Mouse (Mus musculus) testis, adult 2 months (tissue): ENCODE data around the gene Nrg3.

ENCODE experiments used
- CTCF ChIP-seq: fragments of 200-500 bp; IDR thresholded peaks from 2 replicates; pipeline ENCODE4 v1.5.1; 2012; ENCODE audit warnings: low read depth, mild to moderate bottlenecking, inconsistent platforms, low read length, moderate library complexity; ENCODE audit not compliant: control insufficient read depth, insufficient read depth, insufficient replicate concordance
- POLR2A ChIP-seq: fragments of 200-500 bp; IDR thresholded peaks from 2 replicates; pipeline ENCODE4 v1.6.1; 2012; ENCODE audit warnings: low read depth, mild to moderate bottlenecking, inconsistent platforms, low read length, moderate library complexity; ENCODE audit not compliant: control insufficient read depth

DNA sequence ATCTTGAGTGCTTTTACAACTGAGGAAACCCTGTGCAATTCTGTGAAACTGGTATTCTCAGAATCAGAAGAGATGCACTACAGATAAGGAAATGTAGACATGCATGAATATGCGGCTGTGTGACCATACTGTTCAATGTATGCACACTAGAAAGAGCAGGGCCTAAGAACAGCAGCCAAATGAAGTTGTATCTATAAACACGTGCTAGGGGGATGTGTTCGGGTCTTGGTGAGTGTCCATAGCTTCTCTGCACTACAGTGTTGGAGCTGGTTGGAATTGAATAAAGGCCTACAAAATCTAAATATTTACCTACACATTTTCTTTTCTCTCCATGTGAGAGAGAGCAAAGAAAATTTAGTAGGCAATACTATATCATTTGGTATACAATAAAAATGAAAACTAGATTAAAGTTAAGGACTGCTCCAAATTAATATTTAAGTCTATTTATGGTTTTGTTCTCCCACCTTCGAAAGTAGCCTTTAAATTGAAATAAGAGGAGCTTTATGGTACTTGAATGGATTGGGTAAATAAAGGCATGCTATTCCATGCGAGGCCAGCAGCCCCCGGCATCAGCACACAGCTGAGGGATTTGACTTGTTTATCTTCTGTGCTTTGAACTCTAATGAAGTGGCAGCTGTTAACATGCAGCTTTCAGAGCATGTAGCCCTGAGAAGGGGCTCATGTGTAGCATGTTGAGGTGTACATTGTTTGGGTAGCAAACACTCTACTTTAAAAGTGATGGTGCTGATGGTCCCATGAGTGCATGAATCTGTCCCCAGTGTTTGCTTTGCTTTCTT, 1038.9 kb downstream of the Nrg3 start:
- TF ChIP-seq CTCF (no peak), POLR2A (no peak)
